Mouse (Mus musculus): Measurements from ENCODE around the gene Rpa2.

DNA sequence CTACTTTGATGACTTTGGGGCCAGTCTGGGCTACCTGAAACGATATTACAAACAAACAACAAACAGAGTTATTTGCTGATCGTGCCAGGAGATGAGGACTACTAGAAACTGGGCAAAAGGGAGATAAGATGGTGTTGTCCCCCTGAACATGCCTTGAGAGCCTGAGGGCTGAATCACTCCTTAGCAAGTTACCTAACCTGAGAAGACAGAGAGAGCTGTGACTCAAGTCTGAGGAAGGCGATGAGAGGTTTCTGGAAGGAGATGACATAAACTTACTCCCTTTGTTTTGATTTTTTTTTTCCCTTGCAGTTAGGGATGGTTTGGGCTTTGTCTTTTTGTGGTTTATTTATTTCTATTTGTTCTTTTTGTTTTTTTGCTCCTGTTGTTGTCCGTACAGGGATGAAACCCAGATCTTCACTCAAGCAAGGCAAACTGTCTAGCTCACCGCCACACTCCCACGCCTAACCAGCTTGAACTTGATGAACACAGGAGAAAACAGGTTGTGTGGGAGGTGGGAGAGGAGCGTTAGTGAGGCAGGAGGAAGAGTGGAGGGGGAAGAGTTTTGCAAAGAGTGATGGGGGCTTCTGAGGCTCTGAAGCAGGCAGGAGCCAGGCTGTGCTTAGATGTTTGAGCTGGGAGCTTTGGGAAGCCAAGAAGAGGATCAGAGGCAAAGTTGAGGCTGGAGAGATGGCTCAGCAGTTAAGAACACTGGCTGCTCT is 10.3 kb upstream of the Rpa2 start:
- TF ChIP-seq CTCF (IDR thresholded peaks at IDR 0.05; ENCODE audit: low read depth) = no peak
- TF ChIP-seq EP300 (IDR thresholded peaks at IDR 0.05; ENCODE audit: low read depth) = no peak
